Mouse (Mus musculus): Measurements from ENCODE around the gene Corin.

Gene Corin

GRCm38 (mm10) chr5:72298418-72299104 lies 205.7 kb downstream of the Corin start:
- no peak for DNase-seq

DNA sequence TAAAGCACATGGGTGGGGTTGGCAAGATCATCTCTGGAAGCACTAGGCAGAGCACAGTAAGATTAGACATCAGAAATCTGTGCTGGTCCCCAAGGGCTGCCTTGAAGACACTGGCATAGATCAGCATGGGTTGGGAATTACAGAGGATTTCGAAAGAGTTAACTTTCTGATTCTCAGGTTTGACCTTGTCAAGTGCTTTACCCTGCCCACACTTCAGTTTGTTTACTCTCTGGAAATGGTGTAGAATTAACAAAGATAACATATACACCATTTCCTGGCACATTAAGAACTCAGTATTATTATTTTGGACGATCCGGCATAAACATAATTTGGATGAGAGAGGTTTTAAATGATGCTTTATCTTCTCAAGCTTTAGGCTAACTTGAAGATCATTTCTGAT lies 219.2 kb downstream of the Corin start:
- no peak for DNase-seq

DNA sequence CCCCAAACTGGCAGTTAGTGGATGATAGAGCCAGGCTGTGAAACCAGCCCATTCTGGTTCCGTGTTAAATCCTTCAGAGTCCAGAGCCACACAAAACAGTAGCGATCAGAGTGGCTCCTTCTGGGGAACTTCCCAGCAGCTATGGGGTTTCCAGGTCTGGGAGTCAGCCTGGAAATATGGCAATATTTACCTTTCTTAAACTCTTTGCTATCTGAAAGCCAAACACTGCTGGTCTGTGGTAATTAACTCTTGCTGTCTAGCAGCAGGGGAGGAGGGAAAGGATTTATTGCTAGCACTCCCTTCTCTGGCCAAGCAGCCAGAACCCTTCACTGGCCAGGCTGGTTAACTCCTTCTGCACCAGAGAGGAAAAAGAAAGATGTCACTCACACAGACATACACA lies 221.4 kb downstream of the Corin start:
- no peak for DNase-seq

DNA sequence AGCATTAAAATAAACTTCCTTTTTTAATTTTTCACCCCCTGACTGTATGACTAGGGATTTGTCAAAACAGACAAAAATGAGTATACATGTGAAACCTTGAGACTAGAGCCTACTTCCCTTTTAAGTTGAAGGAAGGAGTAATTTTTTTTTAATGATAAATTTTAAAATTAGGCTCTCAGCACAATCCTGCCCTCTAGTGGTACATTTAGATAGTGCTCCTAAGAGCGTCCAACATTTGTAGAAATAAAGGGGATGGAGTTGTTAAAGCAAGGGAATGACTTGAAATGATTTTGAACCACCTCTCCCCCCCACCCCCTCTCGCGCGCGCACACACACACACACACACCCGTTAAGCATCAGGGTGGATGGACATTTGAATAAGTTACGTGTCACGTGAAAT lies 234.6 kb downstream of the Corin start:
- DNase-seq: peak in 1 of 2 experiments; percentile 9

GRCm38 (mm10) chr5:72269204-72269603 lies 235.1 kb downstream of the Corin start:
- DNase-seq: no peak

DNA sequence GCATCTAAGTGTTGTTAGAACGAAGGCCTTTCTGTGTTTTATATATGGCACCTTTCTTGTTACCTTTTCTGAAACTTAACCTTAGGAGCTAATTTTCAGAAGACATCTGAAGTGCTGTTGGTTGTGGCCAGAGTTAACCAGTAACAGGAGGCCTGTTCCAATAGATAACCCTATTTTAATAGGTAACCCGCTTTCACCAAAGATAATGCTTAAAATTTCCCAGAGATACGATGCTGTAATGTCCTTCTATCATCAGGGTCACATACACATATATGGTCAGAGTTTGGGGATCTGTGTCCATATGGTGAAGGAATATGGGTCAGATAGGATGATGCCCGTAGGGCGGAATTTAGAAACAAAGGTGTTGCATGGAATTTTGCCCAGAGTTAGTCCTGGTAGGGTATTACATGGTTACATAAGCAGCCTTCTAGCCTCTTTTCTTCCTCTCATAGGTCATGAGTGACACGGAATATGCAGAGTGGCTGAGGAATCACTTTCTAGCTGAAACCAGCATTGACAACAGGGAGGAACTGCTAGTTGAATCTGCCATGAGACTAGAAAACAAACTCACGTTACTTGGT lies 237.2 kb downstream of the Corin start:
- DNase-seq: peak in 1 of 2 experiments; percentile 6

GRCm38 (mm10) chr5:72264195-72264751 lies 240.0 kb downstream of the Corin start:
- no peak for DNase-seq

- DNase-seq: no peak
These were observed 242.4 kb downstream of the Corin start for GRCm38 (mm10) chr5:72261802-72262324.

GRCm38 (mm10) chr5:72259298-72259621 lies 245.0 kb downstream of the Corin start:
- DNase-seq: no peak

GRCm38 (mm10) chr5:72258409-72259297 lies 245.6 kb downstream of the Corin start:
- no peak for DNase-seq

GRCm38 (mm10) chr5:72257084-72257483 lies 247.2 kb downstream of the Corin start:
- DNase-seq: no peak

DNA sequence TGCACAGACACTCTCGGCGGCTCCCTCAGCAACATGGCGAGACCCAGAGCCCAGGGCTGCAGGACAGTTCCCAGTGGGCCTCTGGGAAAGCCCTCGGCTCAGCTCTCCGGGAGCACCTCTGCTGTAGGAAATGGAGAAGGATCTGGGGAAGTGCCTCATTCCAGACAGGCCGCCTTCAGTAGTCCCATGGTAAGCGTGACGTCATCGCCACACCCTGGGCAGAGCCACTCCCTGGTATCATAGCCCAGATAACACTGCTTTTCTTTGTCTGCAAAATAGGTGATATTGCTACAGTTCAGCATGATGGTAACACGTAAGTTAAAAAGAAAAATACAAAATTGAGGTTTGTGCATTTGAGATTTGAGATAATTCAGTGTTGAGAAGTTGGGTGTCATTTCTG lies 249.3 kb downstream of the Corin start:
- DNase-seq: no peak

GRCm38 (mm10) chr5:72250180-72250579 lies 254.1 kb downstream of the Corin start:
- DNase-seq: no peak
